Comparison of ENCODE assay signal across 13 mouse cellular contexts in the genomic region with DNA sequence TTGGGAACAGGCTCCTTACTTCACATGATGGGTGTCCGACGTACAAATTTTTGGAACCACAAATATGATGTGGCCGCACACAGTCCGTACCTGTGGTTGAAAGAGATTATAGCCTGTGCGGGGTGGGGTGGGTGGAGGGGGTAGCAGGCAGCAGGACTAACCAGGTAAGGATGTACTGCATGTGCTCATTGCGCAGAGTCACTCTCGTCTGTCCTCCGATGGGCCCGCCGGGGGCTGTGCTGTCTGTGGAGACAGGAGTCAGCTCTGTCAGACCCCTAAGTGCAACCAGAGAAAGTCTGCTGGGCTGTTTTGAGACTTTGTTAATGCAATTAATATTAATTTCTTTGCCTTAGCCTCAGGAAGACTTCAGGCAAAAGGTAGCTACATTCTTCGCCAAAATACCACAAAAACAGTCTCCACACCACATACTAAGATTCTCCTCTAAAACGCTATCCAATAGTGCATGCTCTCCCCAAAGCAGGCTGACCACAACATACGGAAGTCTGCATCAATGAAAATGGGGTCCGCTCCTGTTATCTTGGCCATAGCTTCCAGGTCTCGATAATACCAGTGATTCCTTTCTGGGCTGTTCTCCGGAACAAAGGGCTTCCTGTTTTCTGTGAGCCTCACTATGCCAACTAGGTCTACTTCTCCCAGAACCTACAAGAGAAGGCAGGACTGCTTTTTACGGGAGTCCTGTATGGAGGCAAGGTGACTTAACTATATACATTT. TPM values are rescaled to one million over a fixed set of nuclear protein-coding genes. Genes with fewer than 3 reads are reported as not detected.
DNase-seq lines count a peak whose midpoint lies in the region; ATAC-seq and TF ChIP-seq lines count a peak whose summit lies in the region.
"Had no signal": no experiment of that assay in that cellular context is flagged by ENCODE, and none has a peak within 500 bp of the region (broad histone marks: within the 10 kb centered on the region; RNA-seq: fewer than 3 reads in every experiment).

No protein-coding gene starts in this region.

- no peaks in the 10 kb centered on the region for H3K27me3 ChIP-seq in megakaryocyte, embryonic 14.5 days (replicated peaks)
- no peaks in the 10 kb centered on the region for H3K27me3 ChIP-seq in embryonic facial prominence, embryonic 10.5 days (replicated peaks; ENCODE audit: low read depth, poor library complexity, severe bottlenecking)
- H3K27me3 ChIP-seq in liver, embryonic 14.5 days (ENCODE audit: control insufficient read depth, insufficient read depth, low read length) = no peaks in the 10 kb centered on the region
- no peaks in the 10 kb centered on the region for H3K27me3 ChIP-seq in kidney, embryonic 16.5 days (ENCODE audit: insufficient read depth, low read length)
- H3K27me3 ChIP-seq: hindbrain, embryonic 15.5 days had no signal

- H3K36me3 ChIP-seq in megakaryocyte, embryonic 14.5 days (replicated peaks; ENCODE audit: low read length) = peaks cover 58% of the 10 kb centered on the region
- H3K36me3 ChIP-seq in embryonic facial prominence, embryonic 10.5 days (replicated peaks) = peaks cover 57% of the 10 kb centered on the region
- peaks cover 38% of the 10 kb centered on the region for H3K36me3 ChIP-seq in liver, embryonic 14.5 days (replicated peaks; ENCODE audit: control insufficient read depth, insufficient read depth, low read depth)
- peaks cover 39% of the 10 kb centered on the region for H3K36me3 ChIP-seq in kidney, embryonic 16.5 days (ENCODE audit: insufficient read depth, low read length)

- peaks cover 87% of the 10 kb centered on the region for H3K4me1 ChIP-seq in megakaryocyte, embryonic 14.5 days
- H3K4me1 ChIP-seq in embryonic facial prominence, embryonic 10.5 days = peaks cover 57% of the 10 kb centered on the region
- H3K4me1 ChIP-seq in liver, embryonic 14.5 days (replicated peaks; ENCODE audit: control insufficient read depth in 2 of 2, insufficient read depth in 2 of 2, low read length in 1 of 2) = peaks cover 24 to 32% of the 10 kb centered on the region in 2 experiments
- H3K4me1 ChIP-seq in kidney, embryonic 16.5 days (ENCODE audit: insufficient read depth, low read length) = peaks cover 54% of the 10 kb centered on the region

- no peaks in the 10 kb centered on the region for H3K9me3 ChIP-seq in megakaryocyte, embryonic 14.5 days
- H3K9me3 ChIP-seq in embryonic facial prominence, embryonic 10.5 days = no peaks in the 10 kb centered on the region
- H3K9me3 ChIP-seq in liver, embryonic 14.5 days (ENCODE audit: control insufficient read depth, low read length) = no peaks in the 10 kb centered on the region
- H3K9me3 ChIP-seq in kidney, embryonic 16.5 days (ENCODE audit: low read length) = no peaks in the 10 kb centered on the region
- H3K9me3 ChIP-seq: hindbrain, embryonic 15.5 days had no signal

- H3K9ac ChIP-seq in liver, embryonic 14.5 days (replicated peaks) = no peak overlapping the region
- H3K9ac ChIP-seq in kidney, embryonic 16.5 days (replicated peaks; ENCODE audit: low read length) = no peak overlapping the region
- H3K9ac ChIP-seq: hindbrain, embryonic 15.5 days had no signal

- ATAC-seq in megakaryocyte, adult 5-6 weeks (ENCODE audit: poor library complexity, severe bottlenecking) = no peak
- ATAC-seq in liver, embryonic 14.5 days (ENCODE audit: insufficient read depth) = no peak
- ATAC-seq in kidney, embryonic 16.5 days (ENCODE audit: low FRiP score, low TSS enrichment) = no peak

- no peak for TF ChIP-seq CTCF in liver, embryonic 14.5 days (IDR thresholded peaks at IDR 0.05; ENCODE audit: low read depth)

- TF ChIP-seq EP300 in liver, embryonic 14.5 days (IDR thresholded peaks at IDR 0.05; ENCODE audit: low read depth) = no peak

- H3K4me3 ChIP-seq in megakaryocyte, embryonic 14.5 days (replicated peaks) = peak overlapping the region; percentile 64
- 0 out of 2 replicates have a peak overlapping the region, but pooled peaks have one; percentile 14 for H3K4me3 ChIP-seq in embryonic facial prominence, embryonic 10.5 days
- no peak overlapping the region for H3K4me3 ChIP-seq in liver, embryonic 14.5 days (ENCODE audit: insufficient read depth in 1 of 2, low read depth in 2 of 2, low read length in 2 of 2)
- no peak overlapping the region for H3K4me3 ChIP-seq in kidney, embryonic 16.5 days (ENCODE audit: low read length)
- H3K4me3 ChIP-seq: gastrocnemius, adult 2 months; hindbrain, embryonic 15.5 days had no signal

- H3K4me2 ChIP-seq in liver, embryonic 14.5 days (ENCODE audit: low read depth) = peak overlapping the region; percentile 97
- H3K4me2 ChIP-seq in kidney, embryonic 16.5 days (replicated peaks; ENCODE audit: low read depth, low read length) = no peak overlapping the region

- H3K27ac ChIP-seq in embryonic facial prominence, embryonic 10.5 days (replicated peaks) = no peak overlapping the region
- H3K27ac ChIP-seq in liver, embryonic 14.5 days = no peak overlapping the region
- no peak overlapping the region for H3K27ac ChIP-seq in kidney, embryonic 16.5 days (ENCODE audit: low read length)
- H3K27ac ChIP-seq: gastrocnemius, adult 2 months; hindbrain, embryonic 15.5 days had no signal

- WGBS in embryonic facial prominence, embryonic 10.5 days = 81% methylated on average over 17 of the region's 17 CpGs
- WGBS in liver, embryonic 14.5 days (ENCODE audit: insufficient replicate concordance) = 46% methylated on average over 17 of the region's 17 CpGs
- WGBS in kidney, embryonic 16.5 days = 85% methylated on average over 17 of the region's 17 CpGs

- DNase-seq in cerebellum, adult 9-11 months = peak; percentile 22
- DNase-seq in cerebellum, adult 9-10 months = no peak
- DNase-seq in embryonic facial prominence, embryonic 10.5 days (ENCODE audit: low spot score) = no peak
- DNase-seq in liver, embryonic 14.5 days (ENCODE audit: low read depth in 3 of 3, low spot score in 3 of 3) = no peak
- no peak for DNase-seq in left cerebral cortex, adult 11 months (ENCODE audit: low spot score)
- DNase-seq: cerebellum, adult 8-10 months; gastrocnemius, adult 2 months; lung, adult 18-20 months; right cerebral cortex, adult 18-20 months had no signal

RNA-seq across cellular contexts. Expression of a gene that starts 2.6 kb away (rescaled TPM):
- polyA plus RNA-seq in megakaryocyte, embryonic 14.5 days (2012; ENCODE audit: insufficient read depth, low replicate concordance) = 3.6 and 5.9 TPM in 2 replicates
- 31.3 and 35.6 TPM in 2 replicates for total RNA-seq in megakaryocyte, adult 5-6 weeks (2015)
- total RNA-seq in megakaryocyte, adult 5-6 weeks (2017) = 34.0 and 34.5 TPM in 2 replicates
- 56.7 and 58.5 TPM in 2 replicates for polyA plus RNA-seq in embryonic facial prominence, embryonic 10.5 days (2016; fragmentation: Nextera tagmentation; extraction: Ambion mirVana)
- polyA plus RNA-seq in liver, embryonic 14.5 days (2012; rRNA removed) = 21.0 and 27.2 TPM in 2 replicates
- 20.0 and 21.7 TPM in 2 replicates for polyA plus RNA-seq in liver, embryonic 14.5 days (2014; fragmentation: Nextera tagmentation; extraction: Ambion mirVana)
- 46.6 and 52.2 TPM in 2 replicates for polyA plus RNA-seq in kidney, embryonic 16.5 days (2015; fragmentation: Nextera tagmentation; extraction: Ambion mirVana)

RNA-seq across cellular contexts. Expression of a gene that starts 2.7 kb away (rescaled TPM):
- 14.4 and 22.6 TPM in 2 replicates for polyA plus RNA-seq in megakaryocyte, embryonic 14.5 days (2012; ENCODE audit: insufficient read depth, low replicate concordance)
- total RNA-seq in megakaryocyte, adult 5-6 weeks (2015) = 102 and 106 TPM in 2 replicates
- total RNA-seq in megakaryocyte, adult 5-6 weeks (2017) = 61.3 and 77.4 TPM in 2 replicates
- 44.5 and 48.6 TPM in 2 replicates for polyA plus RNA-seq in embryonic facial prominence, embryonic 10.5 days (2016; fragmentation: Nextera tagmentation; extraction: Ambion mirVana)
- polyA plus RNA-seq in liver, embryonic 14.5 days (2012; rRNA removed) = 23.1 and 25.8 TPM in 2 replicates
- polyA plus RNA-seq in liver, embryonic 14.5 days (2014; fragmentation: Nextera tagmentation; extraction: Ambion mirVana) = 31.7 and 33.9 TPM in 2 replicates
- polyA plus RNA-seq in kidney, embryonic 16.5 days (2015; fragmentation: Nextera tagmentation; extraction: Ambion mirVana) = 61.0 and 63.9 TPM in 2 replicates

RNA-seq across cellular contexts. Expression of a gene that starts 3.0 kb away (rescaled TPM):
- polyA plus RNA-seq in megakaryocyte, embryonic 14.5 days (2012; ENCODE audit: insufficient read depth, low replicate concordance) = 873 and 5,014 TPM in 2 replicates
- 1,352 and 1,498 TPM in 2 replicates for total RNA-seq in megakaryocyte, adult 5-6 weeks (2015)
- total RNA-seq in megakaryocyte, adult 5-6 weeks (2017) = 1,113 and 1,311 TPM in 2 replicates
- polyA plus RNA-seq in embryonic facial prominence, embryonic 10.5 days (2016; fragmentation: Nextera tagmentation; extraction: Ambion mirVana) = 720 and 721 TPM in 2 replicates
- polyA plus RNA-seq in liver, embryonic 14.5 days (2012; rRNA removed) = 909 and 1,309 TPM in 2 replicates
- polyA plus RNA-seq in liver, embryonic 14.5 days (2014; fragmentation: Nextera tagmentation; extraction: Ambion mirVana) = 501 and 504 TPM in 2 replicates
- 574 and 624 TPM in 2 replicates for polyA plus RNA-seq in kidney, embryonic 16.5 days (2015; fragmentation: Nextera tagmentation; extraction: Ambion mirVana)

RNA-seq across cellular contexts. Expression of a gene that starts 3.1 kb away (rescaled TPM):
- 29.1 and 39.9 TPM in 2 replicates for polyA plus RNA-seq in megakaryocyte, embryonic 14.5 days (2012; ENCODE audit: insufficient read depth, low replicate concordance)
- total RNA-seq in megakaryocyte, adult 5-6 weeks (2015) = 5.6 and 7.2 TPM in 2 replicates
- total RNA-seq in megakaryocyte, adult 5-6 weeks (2017) = 10.9 and 12.7 TPM in 2 replicates
- polyA plus RNA-seq in embryonic facial prominence, embryonic 10.5 days (2016; fragmentation: Nextera tagmentation; extraction: Ambion mirVana) = 87.2 and 91.1 TPM in 2 replicates
- 13.7 and 15.1 TPM in 2 replicates for polyA plus RNA-seq in liver, embryonic 14.5 days (2012; rRNA removed)
- 10.4 and 11.4 TPM in 2 replicates for polyA plus RNA-seq in liver, embryonic 14.5 days (2014; fragmentation: Nextera tagmentation; extraction: Ambion mirVana)
- 62.6 and 62.9 TPM in 2 replicates for polyA plus RNA-seq in kidney, embryonic 16.5 days (2015; fragmentation: Nextera tagmentation; extraction: Ambion mirVana)

RNA-seq across cellular contexts. Expression of a gene that starts 10.9 kb away (rescaled TPM):
- polyA plus RNA-seq in megakaryocyte, embryonic 14.5 days (2012; ENCODE audit: insufficient read depth, low replicate concordance) = 6.2 and 13.6 TPM in 2 replicates
- total RNA-seq in megakaryocyte, adult 5-6 weeks (2015) = 8.9 and 9.2 TPM in 2 replicates
- total RNA-seq in megakaryocyte, adult 5-6 weeks (2017) = 20.7 and 27.9 TPM in 2 replicates
- 33.5 and 37.1 TPM in 2 replicates for polyA plus RNA-seq in embryonic facial prominence, embryonic 10.5 days (2016; fragmentation: Nextera tagmentation; extraction: Ambion mirVana)
- 6.2 and 10.6 TPM in 2 replicates for polyA plus RNA-seq in liver, embryonic 14.5 days (2012; rRNA removed)
- 6.3 and 7.1 TPM in 2 replicates for polyA plus RNA-seq in liver, embryonic 14.5 days (2014; fragmentation: Nextera tagmentation; extraction: Ambion mirVana)
- 34.2 and 34.7 TPM in 2 replicates for polyA plus RNA-seq in kidney, embryonic 16.5 days (2015; fragmentation: Nextera tagmentation; extraction: Ambion mirVana)

Comparison
In these comparisons a context has a peak if more than half of its experiments do, and no peak if none do; other contexts are left out.
1. H3K4me3 ChIP-seq: peak in megakaryocyte, embryonic 14.5 days (single experiment) and embryonic facial prominence, embryonic 10.5 days (single experiment); none in liver, embryonic 14.5 days (0 of 2) and kidney, embryonic 16.5 days (single experiment).